Mouse (Mus musculus) lung, embryonic 14.5 days (tissue): Measurements from ENCODE around the gene Polr2e. TPM values are rescaled to one million over a fixed set of nuclear protein-coding genes. Genes with fewer than 3 reads are reported as not detected.
A peak's percentile ranks its signal among the peaks of the same experiment; 100 is the strongest.

Experiments
- ATAC-seq: fragments of 200-750 bp; cut with Nextera tagmentation; 2 replicates; pipeline ENCODE4 v1.8.0; 2017; ENCODE audit warnings: mild to moderate bottlenecking, moderate TSS enrichment, moderate library complexity; ENCODE audit not compliant: insufficient read depth
- DNase-seq: peaks from one replicate; pipeline ENCODE4 v3.0.0-alpha.2; 2015
- H3K27ac ChIP-seq: fragments of 300-500 bp; sonication (generic); 2 replicates; pipeline ENCODE4 v1.5.1; 2014; ENCODE audit warnings: low read depth, mild to moderate bottlenecking, moderate library complexity
- H3K27me3 ChIP-seq: fragments of 300-500 bp; sonication (generic); 2 replicates; pipeline ENCODE4 v1.6.1; 2014; ENCODE audit warnings: low read length, control low read depth; ENCODE audit not compliant: insufficient read depth
- H3K36me3 ChIP-seq: fragments of 300-500 bp; sonication (generic); 2 replicates; pipeline ENCODE4 v1.6.1; 2014; ENCODE audit warnings: control low read depth; ENCODE audit not compliant: insufficient read depth
- H3K4me1 ChIP-seq: fragments of 300-500 bp; sonication (generic); 2 replicates; pipeline ENCODE4 v1.6.1; 2014; ENCODE audit warnings: antibody characterized with exemption, control low read depth; ENCODE audit not compliant: insufficient read depth
- H3K4me2 ChIP-seq: fragments of 300-500 bp; sonication (generic); 2 replicates; pipeline ENCODE4 v1.6.1; 2014; ENCODE audit warnings: mild to moderate bottlenecking
- H3K4me3 ChIP-seq: fragments of 300-500 bp; sonication (generic); 2 replicates; pipeline ENCODE4 v1.5.1; 2014; ENCODE audit warnings: low read depth, low read length
- H3K9ac ChIP-seq: fragments of 300-500 bp; sonication (generic); 2 replicates; pipeline ENCODE4 v1.6.1; 2014
- H3K9me3 ChIP-seq: fragments of 300-500 bp; sonication (generic); 2 replicates; pipeline ENCODE4 v1.6.1; 2016; ENCODE audit warnings: low read depth, low read length, control low read depth
- CTCF ChIP-seq: IDR thresholded peaks from 2 replicates; pipeline ENCODE4 v1.5.1; 2016; ENCODE audit warnings: antibody characterized with exemption, low read depth
- WGBS: fragments of 180-500 bp; shearing (Covaris S2); extraction: QIAGEN DNeasy Blood & Tissue Kit; methylation state at CpG from one replicate; pipeline ENCODE4 v1.1.7; 2014; 5-methylcytosine and 5-hydroxymethylcytosine counted together
- polyA plus RNA-seq: library from polyadenylated mRNA; unstranded; fragments of >200 nt; fragmentation: Nextera tagmentation; extraction: Ambion mirVana; gene quantifications from 2 replicates; pipeline ENCODE4 v1.2.1, GENCODE M21; 2014

Gene Polr2e
- polyA plus RNA-seq, 1 experiment from 2014 or later: 258 TPM

GRCm38 (mm10) chr10:79989870-79990269 lies 49.7 kb downstream of the Polr2e start:
- ATAC-seq: peak; percentile 35; the same call in 1 of the 2 replicates
- Histone ChIP-seq H3K36me3 (peaks cover 43% of the 10 kb centered on the region), H3K27ac (peak overlapping the region; percentile 99; the same call in 1 of the 2 replicates), H3K27me3 (no peaks in the 10 kb centered on the region), H3K9me3 (peaks cover 5% of the 10 kb centered on the region; the same call in 1 of the 2 replicates), H3K9ac (peak overlapping the region; percentile 81), H3K4me2 (peak overlapping the region; percentile 76), H3K4me1 (peaks cover 25% of the 10 kb centered on the region), H3K4me3 (peak overlapping the region; percentile 85)
- peak; percentile 83 for DNase-seq
- 8% methylated on average over 15 of the region's 15 CpGs for WGBS
- no peak for TF ChIP-seq CTCF

GRCm38 (mm10) chr10:79989272-79989786 lies 50.3 kb downstream of the Polr2e start:
- TF ChIP-seq CTCF: no peak
- 29% methylated on average over 8 of the region's 8 CpGs for WGBS
- Histone ChIP-seq H3K4me1 (peaks cover 25% of the 10 kb centered on the region), H3K9ac (peak overlapping the region; percentile 81), H3K27me3 (no peaks in the 10 kb centered on the region), H3K4me2 (peak overlapping the region; percentile 76), H3K4me3 (peak overlapping the region; percentile 85), H3K36me3 (peaks cover 37% of the 10 kb centered on the region), H3K27ac (peak overlapping the region; percentile 99), H3K9me3 (peaks cover 5% of the 10 kb centered on the region; the same call in 1 of the 2 replicates)
- ATAC-seq: no peak
- DNase-seq: no peak

DNA sequence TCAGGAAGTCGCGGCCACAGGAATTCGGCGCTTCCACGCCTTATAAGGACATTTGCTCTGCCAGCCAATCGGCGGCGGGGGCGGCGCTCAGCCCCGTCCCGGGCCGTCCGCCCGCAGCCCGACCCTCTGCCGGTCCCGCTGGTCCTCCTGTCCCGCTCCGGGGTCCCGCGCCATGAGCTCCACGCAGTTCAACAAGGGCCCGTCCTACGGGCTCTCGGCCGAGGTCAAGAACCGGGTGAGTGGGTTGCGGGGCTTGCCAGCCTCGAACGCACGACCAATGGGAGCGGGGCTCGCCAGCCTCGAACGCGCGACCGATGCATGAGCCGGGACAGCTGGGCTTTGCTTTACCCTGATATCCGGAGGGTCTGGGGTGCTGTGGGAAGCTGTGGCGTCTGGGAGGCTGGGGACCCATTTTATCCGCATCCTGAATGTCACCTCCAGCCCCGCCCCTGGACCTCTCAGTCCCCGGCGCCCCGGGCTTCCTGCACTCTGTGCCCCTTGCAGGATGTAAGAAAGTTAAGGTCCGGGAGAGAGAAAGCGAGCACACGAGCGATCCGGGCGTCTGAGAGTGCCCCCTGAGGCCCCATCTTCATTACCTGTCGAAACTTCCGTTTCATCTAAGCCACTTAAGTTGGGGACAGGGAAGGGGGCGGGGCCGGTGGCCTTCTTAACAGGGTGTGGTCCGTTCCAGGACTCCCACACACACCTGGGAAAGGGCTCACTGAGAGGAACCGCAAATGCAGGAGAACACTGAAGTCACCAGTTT lies 50.9 kb downstream of the Polr2e start, which contains the start of gene Cnn2:
TSS of gene Cnn2 (plus strand) at position 79 of the 766 bp plus-strand sequence.
- 0% methylated on average over 59 of the region's 59 CpGs for WGBS
- ATAC-seq: peak; percentile 16

GRCm38 (mm10) chr10:79987771-79988505 lies 51.7 kb downstream of the Polr2e start:
- H3K36me3 ChIP-seq: peaks cover 23% of the 10 kb centered on the region
- H3K27ac ChIP-seq: peak overlapping the region; percentile 99
- H3K27me3 ChIP-seq: no peaks in the 10 kb centered on the region
- H3K4me1 ChIP-seq: peaks cover 27% of the 10 kb centered on the region
- peak overlapping the region; percentile 76 for H3K4me2 ChIP-seq
- peak overlapping the region; percentile 81 for H3K9ac ChIP-seq
- DNase-seq (peak; percentile 29), ATAC-seq (no peak)
- peak overlapping the region; percentile 85 for H3K4me3 ChIP-seq
- peaks cover 5% of the 10 kb centered on the region; the same call in 1 of the 2 replicates for H3K9me3 ChIP-seq
- 7% methylated on average over 27 of the region's 27 CpGs for WGBS
- TF ChIP-seq CTCF: no peak

More for the DNA sequence above, 50.9 kb downstream of the Polr2e start, which contains the start of gene Cnn2:
- peaks cover 25% of the 10 kb centered on the region for H3K4me1 ChIP-seq
- DNase-seq: peak; percentile 90
- peak within 1 kb of the TSS; percentile 81 for H3K9ac ChIP-seq
- H3K36me3 ChIP-seq: peaks cover 31% of the 10 kb centered on the region
- no peaks in the 10 kb centered on the region for H3K27me3 ChIP-seq
- H3K4me3 ChIP-seq: peak within 1 kb of the TSS; percentile 85
- peak within 1 kb of the TSS; percentile 76 for H3K4me2 ChIP-seq
- H3K27ac ChIP-seq: peak within 1 kb of the TSS; percentile 99
- no peak for TF ChIP-seq CTCF
- peaks cover 5% of the 10 kb centered on the region; the same call in 1 of the 2 replicates for H3K9me3 ChIP-seq

DNA sequence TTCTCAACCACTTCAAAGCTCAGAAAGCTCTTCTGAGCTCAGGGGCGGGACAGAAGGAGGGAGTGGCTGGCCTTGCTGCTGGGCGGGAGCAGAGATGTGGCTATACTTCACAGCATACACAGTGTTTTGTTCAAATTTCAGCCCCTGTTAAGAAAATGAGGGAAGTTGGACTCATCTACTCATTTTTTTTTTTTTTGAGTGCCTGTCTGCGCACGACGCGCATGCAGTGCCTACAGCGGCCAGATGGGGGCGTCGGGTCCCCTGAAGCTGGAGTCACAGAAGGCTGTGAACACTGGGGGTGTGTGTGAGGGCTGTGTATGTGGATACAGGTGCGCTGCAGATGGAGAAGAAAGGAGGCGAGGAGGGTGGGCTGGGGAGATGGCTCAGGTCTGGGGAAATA lies 52.6 kb downstream of the Polr2e start:
- peak overlapping the region; percentile 76 for H3K4me2 ChIP-seq
- ATAC-seq: no peak
- peak; percentile 91 for TF ChIP-seq CTCF

DNA sequence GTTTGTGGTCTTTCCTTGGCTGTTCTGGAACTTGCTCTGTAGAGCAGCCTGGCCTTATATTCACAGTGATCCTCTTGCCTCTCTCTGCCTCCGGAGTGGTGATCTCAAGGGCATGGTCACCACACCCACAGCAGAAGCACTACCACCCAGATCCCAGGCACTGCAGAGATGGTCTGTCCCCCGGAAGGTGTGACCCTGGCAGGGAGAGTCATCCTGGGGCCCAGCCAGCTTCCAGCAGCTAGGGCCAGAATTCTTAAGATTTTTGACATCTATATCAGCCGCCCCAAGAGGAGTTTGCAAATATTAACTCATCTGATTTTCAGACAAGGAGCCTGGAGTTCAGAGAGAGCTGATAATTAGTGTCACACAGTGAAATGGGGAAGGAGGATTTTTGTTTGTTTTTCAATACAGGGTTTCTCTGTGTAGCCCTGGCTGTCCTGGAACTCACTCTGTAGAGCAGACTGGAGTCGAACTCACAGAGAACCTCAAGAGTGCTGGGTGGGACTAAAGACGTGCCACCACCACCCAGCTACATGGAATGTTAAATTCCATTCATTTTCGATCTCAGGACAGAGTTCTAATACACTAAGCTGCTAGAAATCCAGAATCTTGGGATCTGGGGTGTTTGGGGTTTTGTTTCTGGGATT lies 53.2 kb downstream of the Polr2e start:
- Histone ChIP-seq H3K9ac (peak overlapping the region; percentile 65), H3K27me3 (no peaks in the 10 kb centered on the region), H3K27ac (peak overlapping the region; percentile 99), H3K4me1 (peaks cover 32% of the 10 kb centered on the region), H3K4me3 (peak overlapping the region; percentile 85), H3K9me3 (0 out of 2 replicates have a peak, but pooled peaks cover under 1% of the 10 kb centered on the region), H3K4me2 (peak overlapping the region; percentile 76), H3K36me3 (peaks cover 11% of the 10 kb centered on the region; the same call in 1 of the 2 replicates)
- no peak for ATAC-seq
- TF ChIP-seq CTCF: no peak
- DNase-seq: peak; percentile 45
- 16% methylated on average over 6 of the region's 6 CpGs for WGBS

More for the DNA sequence above, 52.6 kb downstream of the Polr2e start:
- Histone ChIP-seq H3K36me3 (peaks cover 17% of the 10 kb centered on the region), H3K4me3 (peak overlapping the region; percentile 85), H3K27me3 (no peaks in the 10 kb centered on the region), H3K4me1 (peaks cover 32% of the 10 kb centered on the region), H3K9me3 (peaks cover 5% of the 10 kb centered on the region; the same call in 1 of the 2 replicates), H3K27ac (peak overlapping the region; percentile 99), H3K9ac (0 out of 2 replicates have a peak overlapping the region, but pooled peaks have one; percentile 65)
- peak; percentile 94 for DNase-seq
- WGBS: 4% methylated on average over 11 of the region's 11 CpGs

Other genes with a start within 250 kb of the Polr2e start
- 0.11 TPM in 1 of 2 replicates, not detected in the other for gene Prss57, start 248.8 kb downstream of the Polr2e start, polyA plus RNA-seq
- 68.1 and 72.4 TPM in 2 replicates for gene Palm, start 246.2 kb downstream of the Polr2e start, polyA plus RNA-seq
- 5.0 and 6.1 TPM in 2 replicates for gene Misp, start 218.8 kb downstream of the Polr2e start, polyA plus RNA-seq
- 355 and 366 TPM in 2 replicates for gene Ptbp1, start 185.4 kb downstream of the Polr2e start, polyA plus RNA-seq
- gene Prtn3, start 165.3 kb downstream of the Polr2e start, polyA plus RNA-seq: 3.5 and 3.7 TPM in 2 replicates
- 31.3 and 37.4 TPM in 2 replicates for gene Plppr3, start 165.2 kb downstream of the Polr2e start, polyA plus RNA-seq
- gene Elane, start 153.5 kb downstream of the Polr2e start, polyA plus RNA-seq: 0.18 and 0.26 TPM in 2 replicates
- not detected in 2 replicates for gene Cfd, start 148.9 kb downstream of the Polr2e start, polyA plus RNA-seq
- gene Med16, start 130.9 kb downstream of the Polr2e start, polyA plus RNA-seq: 55.5 and 58.7 TPM in 2 replicates
- gene Gm26602, start 128.9 kb downstream of the Polr2e start, polyA plus RNA-seq: 4.1 TPM in 1 of 2 replicates, not detected in the other
- gene Kiss1r, start 122.8 kb downstream of the Polr2e start, polyA plus RNA-seq: 0.70 and 1.2 TPM in 2 replicates
- 127 and 132 TPM in 2 replicates for gene R3hdm4, start 118.6 kb downstream of the Polr2e start, polyA plus RNA-seq
- gene Arid3a, start 112.8 kb downstream of the Polr2e start, polyA plus RNA-seq: 5.1 and 5.4 TPM in 2 replicates
- 113 and 124 TPM in 2 replicates for gene Wdr18, start 79.6 kb downstream of the Polr2e start, polyA plus RNA-seq
- 0.30 and 0.41 TPM in 2 replicates for gene Grin3b, start 69.1 kb downstream of the Polr2e start, polyA plus RNA-seq
- 19.3 and 23.4 TPM in 2 replicates for gene Tmem259, start 55.5 kb downstream of the Polr2e start, polyA plus RNA-seq
- gene Cnn2, start 51.2 kb downstream of the Polr2e start, polyA plus RNA-seq: 354 and 364 TPM in 2 replicates
- gene Abca7, start 43.3 kb downstream of the Polr2e start, polyA plus RNA-seq: 3.0 and 3.5 TPM in 2 replicates
- gene Arhgap45, start 23.1 kb downstream of the Polr2e start, polyA plus RNA-seq: 11.2 and 13.2 TPM in 2 replicates
- gene Gpx4, start 7.4 kb upstream of the Polr2e start, polyA plus RNA-seq: 471 and 474 TPM in 2 replicates
- gene Sbno2, start 65.8 kb upstream of the Polr2e start, polyA plus RNA-seq: 13.9 and 16.3 TPM in 2 replicates
- gene Stk11, start 76.0 kb upstream of the Polr2e start, polyA plus RNA-seq: 28.7 and 29.7 TPM in 2 replicates
- 493 and 529 TPM in 2 replicates for gene Atp5d, start 98.8 kb upstream of the Polr2e start, polyA plus RNA-seq
- 3.8 and 5.5 TPM in 2 replicates for gene Cbarp, start 101.0 kb upstream of the Polr2e start, polyA plus RNA-seq
- gene Midn, start 108.5 kb upstream of the Polr2e start, polyA plus RNA-seq: 32.6 and 34.2 TPM in 2 replicates
- gene Cirbp, start 126.2 kb upstream of the Polr2e start, polyA plus RNA-seq: 71.8 and 71.9 TPM in 2 replicates
- gene 1600002K03Rik, start 133.1 kb upstream of the Polr2e start, polyA plus RNA-seq: 8.3 and 9.7 TPM in 2 replicates
- 19.6 and 22.7 TPM in 2 replicates for gene Efna2, start 139.7 kb upstream of the Polr2e start, polyA plus RNA-seq
- 56.8 and 63.4 TPM in 2 replicates for gene Mum1, start 186.6 kb upstream of the Polr2e start, polyA plus RNA-seq
- gene Ndufs7, start 209.3 kb upstream of the Polr2e start, polyA plus RNA-seq: 318 and 319 TPM in 2 replicates
- gene Gamt, start 221.2 kb upstream of the Polr2e start, polyA plus RNA-seq: 26.8 and 29.4 TPM in 2 replicates
- gene Dazap1, start 221.7 kb upstream of the Polr2e start, polyA plus RNA-seq: 44.9 and 49.3 TPM in 2 replicates